Mouse (Mus musculus) central nervous system, embryonic 11.5 days (tissue): ENCODE measurements around the gene Olfr1201. TPM values are rescaled to one million over a fixed set of nuclear protein-coding genes. Genes with fewer than 3 reads are reported as not detected.

Experiments used
- polyA plus RNA-seq: library from polyadenylated mRNA; depleted of rRNA; stranded (reverse); fragments of >200 nt; gene quantifications from 2 replicates; pipeline ENCODE4 v1.2.3, GENCODE M21; 2012; rRNA removed

The Olfr1201 gene
- not detected in 2 replicates for polyA plus RNA-seq

GRCm38 (mm10) chr2:88792736-88793135 lies at the start of gene Olfr1201:
Gene Olfr1201, plus strand, starts transcription at chr2:88793036.

DNA sequence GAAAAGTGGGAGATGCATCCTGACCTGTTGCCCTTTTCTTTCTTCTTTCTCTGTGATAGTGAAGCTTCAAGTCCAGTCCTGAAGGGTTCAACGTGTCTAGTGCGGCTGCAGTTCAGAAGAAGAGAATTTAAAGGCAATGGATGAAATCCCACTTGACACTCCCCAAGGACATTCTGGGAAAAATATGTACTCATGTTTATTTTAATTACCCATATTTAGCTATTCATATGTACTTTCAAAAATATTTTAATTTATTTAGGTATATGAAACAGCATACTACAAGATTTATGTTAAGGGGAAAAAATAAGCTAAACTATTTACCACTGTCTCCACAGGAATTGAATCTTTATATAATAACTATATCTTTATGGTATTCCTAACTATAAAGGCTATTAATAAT lies 41.6 kb upstream of the Olfr1201 start, which contains the start of gene Olfr1198:
Olfr1198 (minus strand) TSS at position 101 of the 400 bp plus-strand sequence.

DNA sequence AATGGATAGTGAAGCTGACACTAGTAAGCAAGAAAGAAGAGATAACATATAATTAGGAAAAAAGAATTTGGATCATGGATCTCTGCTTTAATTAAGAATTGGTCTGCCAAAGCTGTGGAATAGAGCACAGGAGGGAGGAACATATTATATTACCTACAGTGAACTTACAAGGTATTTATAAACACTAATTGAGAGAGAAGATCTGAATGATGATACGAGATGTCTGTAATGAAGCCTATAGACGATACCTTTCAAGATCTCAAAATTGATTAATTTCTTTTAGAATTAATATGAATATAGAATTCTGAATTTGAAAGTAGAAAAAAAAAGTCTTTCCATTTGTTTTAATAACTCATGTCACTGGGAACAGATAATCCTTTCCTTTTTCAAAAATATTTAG lies 32.5 kb upstream of the Olfr1201 start, which contains the start of gene Olfr1199:
Olfr1199 (minus strand) TSS at position 101 of the 400 bp plus-strand sequence.

GRCm38 (mm10) chr2:88770388-88770787 lies 22.4 kb upstream of the Olfr1201 start, which contains the start of gene Olfr1200:
Gene Olfr1200, minus strand, starts transcription at chr2:88770488.

GRCm38 (mm10) chr2:88814196-88814595 lies 21.4 kb downstream of the Olfr1201 start, which contains the start of gene Olfr1202:
Gene Olfr1202, plus strand, starts transcription at chr2:88814496.

GRCm38 (mm10) chr2:88829437-88829836 lies 36.6 kb downstream of the Olfr1201 start, which contains the start of gene Olfr1205:
Gene Olfr1205, plus strand, starts transcription at chr2:88829737.

Other genes with a start within 250 kb of the Olfr1201 start
- not detected in 2 replicates for gene Olfr1188, start 236.1 kb upstream of the Olfr1201 start, polyA plus RNA-seq
- gene Olfr1189, start 206.6 kb upstream of the Olfr1201 start, polyA plus RNA-seq: not detected in 2 replicates
- not detected in 2 replicates for gene Olfr1191-ps1, start 152.5 kb upstream of the Olfr1201 start, polyA plus RNA-seq
- not detected in 2 replicates for gene Olfr1192-ps1, start 144.5 kb upstream of the Olfr1201 start, polyA plus RNA-seq
- not detected in 2 replicates for gene Olfr1193, start 117.4 kb upstream of the Olfr1201 start, polyA plus RNA-seq
- gene Olfr1195, start 103.8 kb upstream of the Olfr1201 start, polyA plus RNA-seq: not detected in 2 replicates
- not detected in 2 replicates for gene Olfr1196, start 88.4 kb upstream of the Olfr1201 start, polyA plus RNA-seq
- not detected in 2 replicates for gene Olfr1197, start 60.7 kb upstream of the Olfr1201 start, polyA plus RNA-seq
- not detected in 2 replicates for gene Olfr1198, start 41.7 kb upstream of the Olfr1201 start, polyA plus RNA-seq
- not detected in 2 replicates for gene Olfr1199, start 32.6 kb upstream of the Olfr1201 start, polyA plus RNA-seq
- not detected in 2 replicates for gene Olfr1200, start 22.5 kb upstream of the Olfr1201 start, polyA plus RNA-seq
- not detected in 2 replicates for gene Olfr1202, start 21.5 kb downstream of the Olfr1201 start, polyA plus RNA-seq
- gene Olfr1205, start 36.7 kb downstream of the Olfr1201 start, polyA plus RNA-seq: not detected in 2 replicates
- not detected in 2 replicates for gene Olfr1204, start 56.3 kb downstream of the Olfr1201 start, polyA plus RNA-seq
- gene Olfr1206, start 70.2 kb downstream of the Olfr1201 start, polyA plus RNA-seq: not detected in 2 replicates
- not detected in 2 replicates for gene Olfr1208, start 109.3 kb downstream of the Olfr1201 start, polyA plus RNA-seq
- not detected in 2 replicates for gene Olfr1209, start 122.1 kb downstream of the Olfr1201 start, polyA plus RNA-seq
- not detected in 2 replicates for gene Olfr1211, start 145.1 kb downstream of the Olfr1201 start, polyA plus RNA-seq
- gene Olfr1212, start 160.9 kb downstream of the Olfr1201 start, polyA plus RNA-seq: not detected in 2 replicates
- gene Gm13762, start 187.2 kb downstream of the Olfr1201 start, polyA plus RNA-seq: not detected in 2 replicates
- gene Olfr1214, start 199.6 kb downstream of the Olfr1201 start, polyA plus RNA-seq: not detected in 2 replicates
- not detected in 2 replicates for gene Olfr1215, start 213.9 kb downstream of the Olfr1201 start, polyA plus RNA-seq
- gene Olfr1216, start 225.3 kb downstream of the Olfr1201 start, polyA plus RNA-seq: not detected in 2 replicates
- gene Olfr1217, start 239.0 kb downstream of the Olfr1201 start, polyA plus RNA-seq: not detected in 2 replicates